Mouse (Mus musculus): Measurements from ENCODE around the gene Mpzl2. TPM values are rescaled to one million over a fixed set of nuclear protein-coding genes. Genes with fewer than 3 reads are reported as not detected.
A peak's percentile ranks its signal among the peaks of the same experiment; 100 is the strongest.

Gene Mpzl2
- under 1 TPM; 0.23 to 0.25 TPM for total RNA-seq (2021)
- long read RNA-seq, experiment 1: 0 reads
- long read RNA-seq, experiment 2, partial matches to known transcripts: 0 of 1 reads
- long read RNA-seq, experiment 2, other reads (novel, unspliced or antisense): 1 of 1 reads

DNA sequence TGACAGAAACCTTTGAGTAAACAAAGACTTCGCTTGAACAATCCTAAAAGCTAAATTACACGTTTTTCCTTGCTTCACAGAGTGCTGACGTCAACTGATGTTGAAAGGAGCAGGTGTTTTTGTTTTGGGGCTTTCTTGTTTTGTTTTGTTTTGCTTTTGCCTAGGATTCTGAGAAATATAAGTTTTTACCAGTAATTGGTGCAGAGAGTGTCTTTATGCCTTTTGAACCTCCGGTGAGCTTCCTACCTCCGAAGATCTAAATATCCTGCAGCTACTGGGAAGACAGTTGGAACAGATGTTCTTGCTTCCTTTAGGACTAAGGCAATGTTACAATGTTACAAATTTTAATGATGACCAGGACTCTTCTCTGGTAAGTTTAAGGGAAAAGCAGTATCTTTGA lies at the start of gene Mpzl2:
Gene Mpzl2 (plus strand): TSS at position 301 of the 400 bp plus-strand sequence.
- DNase-seq: no peak

DNA sequence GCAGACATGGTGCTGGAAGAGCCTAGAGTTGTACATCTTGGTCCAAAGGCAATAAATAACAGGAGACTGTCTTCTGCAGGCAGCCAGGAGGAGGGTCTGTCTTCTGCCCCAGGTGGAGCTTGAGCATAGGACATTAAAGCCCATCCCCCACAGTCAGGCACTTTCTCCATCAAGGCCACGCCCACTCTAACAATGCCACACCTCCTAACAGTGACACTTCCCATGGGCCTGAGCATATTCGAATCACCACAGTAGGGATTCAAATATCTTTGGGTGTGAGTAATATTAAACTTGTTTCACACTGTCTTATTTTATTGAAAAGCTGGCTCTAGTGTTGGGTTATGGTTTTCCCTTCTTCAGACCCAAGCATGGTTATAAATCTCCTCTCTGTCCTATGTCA lies 47.8 kb upstream of the Mpzl2 start:
- no peak for DNase-seq

DNA sequence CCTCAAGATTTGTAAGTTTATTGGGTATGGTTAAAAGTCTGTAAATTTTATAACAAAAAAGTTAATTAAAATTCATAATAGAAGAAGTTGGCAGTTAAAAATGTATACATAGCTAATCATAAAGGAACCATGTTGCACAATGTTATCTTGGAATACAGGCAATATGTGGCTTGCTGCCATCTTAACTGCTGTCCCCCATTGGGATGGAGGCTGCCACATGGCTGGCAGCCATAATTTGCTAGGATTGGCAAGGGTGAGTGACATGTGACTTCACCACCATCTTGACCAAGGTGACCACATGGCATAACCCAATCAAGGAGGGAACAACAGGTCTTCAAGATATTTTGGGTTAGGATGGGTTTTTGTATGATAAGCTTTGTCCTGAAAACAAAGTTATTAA lies 47.3 kb upstream of the Mpzl2 start:
- no peak for DNase-seq

DNA sequence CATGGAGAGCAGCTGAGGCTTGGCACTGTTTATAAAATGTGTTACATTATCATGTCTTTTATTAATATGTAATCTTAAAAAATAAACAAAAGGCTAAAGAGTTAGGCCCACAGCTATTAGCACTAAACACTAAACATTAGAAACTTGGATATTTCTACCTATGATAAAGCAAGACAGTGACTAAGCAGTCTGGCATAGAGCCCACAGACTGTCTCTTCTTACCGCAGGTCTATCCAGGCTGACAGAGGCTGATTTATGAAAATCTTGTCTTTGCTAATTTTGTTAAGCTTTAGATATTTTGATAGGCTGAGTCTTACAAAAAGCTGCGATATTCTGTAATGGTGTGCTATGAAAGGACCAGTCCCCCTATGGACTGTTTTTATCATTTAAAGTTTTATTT lies 46.3 kb upstream of the Mpzl2 start:
- no peak for DNase-seq

DNA sequence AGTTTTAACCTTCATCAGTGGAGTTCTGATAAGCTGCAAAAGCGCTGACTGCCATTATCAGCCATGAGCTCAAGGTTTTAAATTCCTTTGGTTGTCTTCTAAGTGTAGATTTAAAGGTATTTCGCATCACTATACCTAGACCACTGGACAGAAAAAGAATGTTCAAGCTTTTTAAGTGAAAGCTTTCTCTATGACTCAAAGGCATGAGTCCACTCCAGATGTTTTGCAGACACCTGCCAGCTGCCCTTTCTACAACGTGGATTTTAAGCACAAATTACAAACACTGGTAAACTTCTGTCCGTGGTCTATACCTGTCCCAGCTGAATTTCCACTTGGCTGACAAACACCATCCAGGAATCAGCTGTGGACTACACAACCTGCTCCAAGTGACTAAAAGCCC lies 44.6 kb upstream of the Mpzl2 start:
- DNase-seq: no peak

DNA sequence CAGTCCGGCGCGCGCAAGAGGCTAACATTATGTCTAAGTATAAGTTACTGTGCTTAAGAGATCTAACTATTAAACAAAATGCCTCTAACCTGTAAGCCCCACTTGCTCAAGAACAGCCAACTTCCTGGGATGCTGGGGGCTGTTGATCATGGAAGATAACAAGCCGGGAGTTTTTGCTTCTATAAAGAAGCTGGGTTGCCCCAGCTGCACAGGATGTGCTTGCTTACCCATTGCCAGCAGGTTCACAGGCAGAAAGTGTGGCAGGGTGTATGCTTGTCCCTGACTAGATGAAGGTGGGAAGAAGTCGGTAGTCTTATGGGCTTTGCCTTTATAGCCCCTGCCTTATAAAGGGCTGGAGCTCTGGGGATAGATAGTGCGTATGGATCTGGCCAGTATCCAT lies 43.0 kb upstream of the Mpzl2 start:
- no peak for DNase-seq

DNA sequence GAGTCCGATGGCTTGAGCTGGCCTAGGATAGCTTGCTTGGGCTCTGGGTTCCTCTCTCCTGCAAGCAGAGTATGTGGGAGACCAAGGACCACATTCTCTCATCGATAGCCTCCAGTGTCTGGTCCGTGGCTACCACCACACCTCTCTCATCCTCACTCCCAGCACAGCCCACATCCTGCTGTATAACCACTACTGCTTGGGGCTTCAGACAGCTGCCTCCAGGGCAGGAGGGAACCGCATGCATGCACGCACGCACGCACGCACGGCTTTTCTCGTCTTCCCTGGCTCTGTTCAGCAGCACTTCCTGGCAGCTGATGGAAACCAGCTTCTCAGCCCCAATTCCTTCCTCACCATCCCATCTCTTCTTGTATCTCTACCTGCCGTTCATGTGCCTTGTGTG lies 41.5 kb upstream of the Mpzl2 start:
- DNase-seq: no peak

DNA sequence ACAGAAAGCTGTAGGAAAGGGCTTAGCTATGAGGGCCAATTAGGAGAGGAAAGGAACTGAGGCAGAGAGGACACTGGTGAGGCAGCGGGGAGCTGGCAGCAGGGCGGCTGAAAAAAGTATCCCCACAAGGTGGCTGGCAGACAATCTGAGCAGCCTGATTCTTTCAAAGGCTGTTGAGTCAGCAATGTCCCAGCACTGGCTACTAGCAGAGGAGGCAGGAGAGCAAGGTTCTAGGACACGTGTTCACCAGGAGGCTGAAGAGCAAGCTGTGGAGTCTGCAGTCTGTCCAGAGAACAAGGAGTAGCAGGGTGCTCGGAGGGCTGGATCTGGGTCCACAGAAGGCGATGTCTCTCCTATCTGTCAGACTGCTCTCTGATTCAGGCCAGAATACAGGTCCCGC lies 40.4 kb upstream of the Mpzl2 start:
- no peak for DNase-seq

DNA sequence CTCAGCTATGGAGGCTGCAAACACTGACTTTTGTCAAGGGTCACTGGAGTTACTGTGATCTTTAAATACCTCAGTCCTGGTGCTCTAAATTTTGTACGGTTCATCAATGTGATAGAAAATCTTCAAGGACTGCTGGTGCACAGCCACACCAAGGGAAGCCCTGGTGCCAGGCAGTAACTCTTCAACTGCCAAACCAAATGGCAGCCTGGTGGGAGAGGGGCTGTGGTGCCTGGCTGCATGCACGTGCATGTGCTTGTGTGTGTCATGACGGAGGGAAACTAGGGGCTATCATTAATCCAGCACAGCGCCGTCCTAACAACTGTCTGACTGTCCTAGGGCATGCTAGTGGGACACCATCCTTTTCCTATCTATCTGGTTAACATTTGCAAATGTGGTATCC lies 39.8 kb upstream of the Mpzl2 start:
- DNase-seq: no peak

DNA sequence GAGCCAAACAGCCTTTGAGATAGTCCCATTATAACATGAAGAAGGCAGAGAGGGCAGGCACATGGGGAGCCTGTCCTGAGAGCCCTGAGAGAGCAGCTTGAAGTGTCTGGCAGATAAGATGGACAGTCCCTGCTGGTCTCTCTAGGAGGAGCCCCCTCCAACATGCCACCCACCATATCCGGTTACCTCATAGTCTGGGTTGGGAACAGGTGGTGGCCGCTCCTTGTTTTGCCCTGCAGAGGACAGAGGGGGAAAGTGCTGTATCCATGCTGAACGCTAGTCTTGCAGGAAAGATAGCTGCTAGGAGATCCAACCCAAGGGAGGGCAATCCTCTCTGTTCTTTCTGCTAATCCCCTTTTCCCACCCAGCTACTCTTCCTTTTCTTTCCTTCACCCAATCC lies 39.4 kb upstream of the Mpzl2 start:
- no peak for DNase-seq

DNA sequence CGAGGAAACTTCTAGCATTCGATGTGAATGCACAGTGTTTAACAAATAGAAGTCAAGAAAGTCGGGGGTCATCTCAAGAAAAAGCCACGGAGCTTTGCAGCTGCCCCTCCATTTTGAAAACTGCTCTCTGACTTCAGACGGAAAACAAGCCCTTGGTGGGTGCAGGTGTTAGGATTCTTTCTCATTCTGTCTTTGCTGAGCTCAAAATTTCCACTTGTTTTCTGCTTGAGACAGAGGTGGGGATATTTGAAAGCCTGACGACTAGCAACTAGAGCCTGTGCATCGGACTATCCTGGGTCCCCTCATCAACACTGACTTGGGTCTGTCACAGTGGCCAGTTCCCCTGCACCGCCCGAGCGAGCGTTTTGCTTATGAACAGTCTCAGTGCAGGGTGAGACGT lies 32.2 kb upstream of the Mpzl2 start:
- DNase-seq: no peak

DNA sequence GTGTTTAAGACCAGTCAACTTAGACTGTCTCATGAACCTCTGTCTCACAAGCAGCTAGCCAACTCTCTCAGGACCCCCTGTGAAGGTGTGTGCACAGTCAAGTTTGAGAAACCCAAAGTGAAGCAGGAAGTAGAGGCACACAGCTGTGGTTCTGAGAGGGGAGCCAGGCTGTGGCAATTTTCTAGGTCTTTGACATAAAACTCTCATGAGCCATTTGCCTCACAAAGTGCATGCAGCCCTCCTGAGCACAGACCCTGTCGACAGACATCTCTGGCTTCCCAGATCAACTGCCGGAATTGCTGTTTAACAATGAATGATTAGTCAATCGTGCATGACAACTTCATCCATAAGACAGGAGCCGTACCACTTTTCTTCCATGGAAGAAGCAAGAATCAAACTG lies 31.3 kb upstream of the Mpzl2 start:
- DNase-seq: no peak

DNA sequence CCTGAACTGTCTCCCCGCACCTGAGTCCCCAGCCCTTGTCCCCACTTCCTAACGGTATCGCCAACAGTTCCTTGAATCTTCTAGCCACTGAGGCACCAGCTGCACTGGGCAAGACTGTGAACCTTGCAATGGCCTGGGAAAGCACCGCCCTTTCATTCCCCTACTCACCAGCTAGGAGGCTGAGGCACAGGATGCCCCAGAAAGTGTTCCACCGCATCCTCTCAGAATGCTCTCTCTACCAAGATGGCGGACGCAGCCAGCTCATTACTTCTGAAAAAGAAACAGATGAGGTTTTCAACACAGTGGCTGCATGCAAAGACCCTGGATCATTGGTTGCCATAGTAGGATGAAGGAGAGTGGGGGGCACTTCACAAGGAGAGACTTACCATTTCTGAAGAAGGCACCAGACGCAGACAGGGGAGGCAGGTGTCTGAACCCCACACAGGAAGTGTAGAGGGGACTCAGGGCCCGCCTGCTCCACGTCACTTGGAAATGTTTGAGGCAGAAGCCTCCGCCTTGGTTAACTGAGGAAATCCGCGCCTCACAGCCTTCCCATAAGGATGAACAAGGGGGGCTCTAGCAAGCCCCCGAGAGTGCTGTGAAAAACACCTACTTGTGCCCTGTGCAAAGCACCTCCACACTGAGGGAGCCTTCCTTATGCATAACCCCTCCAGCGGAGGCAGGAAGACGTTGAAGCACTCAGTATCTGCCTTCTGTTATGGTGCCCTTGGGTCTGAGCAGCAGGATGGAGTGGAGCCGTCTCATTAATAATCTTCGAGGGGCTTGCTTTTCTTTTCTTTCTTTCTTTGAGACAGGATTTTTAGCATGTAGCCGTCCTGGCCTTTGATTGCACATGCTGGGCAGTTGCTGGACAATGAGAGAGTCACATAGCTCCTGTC lies 30.2 kb upstream of the Mpzl2 start, which contains the start of gene Cd3e:
Gene Cd3e (minus strand): TSS at position 448 of the 899 bp plus-strand sequence.
- DNase-seq: no peak

DNA sequence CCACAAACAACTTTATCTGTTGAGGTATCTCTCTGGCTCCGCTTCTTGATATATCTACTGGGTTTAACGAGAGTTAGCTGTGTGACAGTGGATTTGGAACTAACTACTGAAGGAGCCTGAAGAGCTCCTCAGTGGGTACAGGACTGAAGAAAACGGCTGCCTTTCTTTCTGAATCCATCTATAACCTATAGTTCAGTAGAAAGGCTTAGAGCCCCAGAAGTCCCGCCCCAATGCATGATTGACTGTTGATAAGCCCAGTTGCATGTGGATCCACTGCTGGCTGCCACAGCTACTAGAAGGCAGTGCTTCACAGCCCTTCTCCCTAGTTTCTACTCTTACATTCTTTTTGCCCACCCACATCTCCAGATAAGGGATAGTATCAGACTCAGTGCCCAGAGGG lies 29.1 kb upstream of the Mpzl2 start:
- no peak for DNase-seq

DNA sequence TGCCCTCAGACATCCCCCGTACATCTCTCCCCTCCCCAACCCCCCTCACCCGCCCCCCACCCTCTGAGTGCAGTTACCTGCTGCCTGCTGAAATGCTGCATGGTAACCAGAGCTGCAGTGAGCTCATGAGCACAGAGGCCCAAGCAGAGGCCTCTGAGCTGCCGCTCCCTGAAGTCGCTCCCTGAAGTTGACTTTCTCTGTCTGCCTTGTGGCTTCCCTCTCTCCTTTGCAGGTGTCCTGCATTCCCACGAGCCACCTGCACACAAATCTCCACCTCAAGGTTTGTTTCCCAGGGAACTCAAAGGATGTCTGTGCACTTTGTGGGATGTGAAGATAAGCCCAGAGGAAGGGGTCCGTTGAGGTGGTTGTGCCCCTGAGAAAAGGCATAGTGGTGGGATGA lies 28.3 kb upstream of the Mpzl2 start:
- DNase-seq: no peak

DNA sequence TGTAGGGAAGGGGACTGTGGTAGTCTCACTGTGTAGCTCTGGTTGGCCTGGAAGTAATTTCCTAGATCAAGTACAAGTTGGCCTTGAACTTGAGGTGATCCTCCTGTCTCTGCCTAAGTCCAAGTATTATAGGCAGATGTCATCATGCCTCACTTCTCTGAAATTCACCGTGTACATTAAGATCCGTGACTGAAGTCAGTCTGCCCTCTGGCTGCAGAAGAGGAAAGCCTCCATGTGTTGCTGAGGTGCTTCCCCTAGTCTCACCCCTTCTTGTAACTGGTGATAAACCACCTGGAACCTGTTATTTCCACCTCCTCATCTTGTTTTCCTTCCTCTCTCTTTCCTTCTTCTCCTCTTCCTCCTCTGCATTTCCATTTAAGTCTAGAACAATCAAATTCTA lies 24.7 kb upstream of the Mpzl2 start:
- DNase-seq: no peak

DNA sequence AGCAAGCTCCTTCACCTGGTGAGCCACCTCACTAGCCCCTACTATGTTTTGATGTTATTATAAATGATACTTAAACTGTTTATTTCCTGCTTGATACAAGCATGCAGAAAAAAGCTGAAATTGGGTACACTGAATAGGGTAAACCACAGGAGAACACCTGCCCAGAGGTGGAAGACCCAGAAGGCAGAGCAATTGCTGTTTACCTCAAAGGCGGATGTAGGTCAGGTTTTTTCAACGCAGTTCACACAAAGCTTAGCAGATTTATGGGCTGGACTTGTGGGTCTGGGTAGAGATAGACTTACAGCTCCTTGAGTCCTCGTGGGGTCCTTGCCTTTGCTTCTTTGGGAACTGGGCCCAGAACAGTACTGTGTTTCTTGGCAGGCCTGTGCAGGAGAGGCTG lies 23.8 kb upstream of the Mpzl2 start:
- no peak for DNase-seq

DNA sequence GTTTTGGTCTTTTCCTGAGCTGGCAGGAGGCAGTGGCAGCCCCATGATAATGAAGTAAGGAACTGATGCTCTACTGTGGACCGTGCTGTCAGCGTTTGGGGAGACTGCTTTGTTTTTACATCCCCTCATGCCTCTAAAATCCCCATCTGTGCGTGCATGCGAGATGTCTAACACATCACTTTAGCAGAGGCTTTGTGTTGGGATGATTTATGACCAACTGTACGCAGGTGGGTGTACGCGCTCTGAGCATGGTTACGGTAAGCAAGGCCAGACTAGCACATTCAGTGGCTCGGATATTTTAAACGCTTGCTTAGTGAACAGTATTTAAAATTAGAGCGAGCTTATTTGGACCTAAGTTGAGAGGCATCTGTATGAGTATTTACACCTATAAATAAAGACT lies 21.6 kb upstream of the Mpzl2 start:
- DNase-seq: no peak

DNA sequence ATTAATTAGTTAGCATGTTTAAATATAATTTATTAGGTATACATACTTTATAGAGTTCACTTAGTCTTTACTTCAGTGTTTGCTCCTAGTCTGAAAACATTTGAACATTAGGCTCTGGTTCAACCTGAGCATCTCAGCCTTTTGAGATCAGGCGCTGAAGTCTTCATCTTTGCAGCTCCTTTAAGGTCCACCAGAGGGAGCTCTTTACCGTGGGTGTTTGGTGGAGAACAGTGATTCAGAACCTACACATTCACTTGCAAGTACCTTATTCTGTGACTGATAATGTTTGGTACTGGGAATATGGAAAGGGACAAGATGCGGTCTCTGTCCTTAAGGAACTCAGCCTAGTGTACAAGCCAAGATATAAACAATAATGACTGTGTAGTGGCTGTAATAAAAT lies 16.8 kb upstream of the Mpzl2 start:
- DNase-seq: peak; percentile 24

DNA sequence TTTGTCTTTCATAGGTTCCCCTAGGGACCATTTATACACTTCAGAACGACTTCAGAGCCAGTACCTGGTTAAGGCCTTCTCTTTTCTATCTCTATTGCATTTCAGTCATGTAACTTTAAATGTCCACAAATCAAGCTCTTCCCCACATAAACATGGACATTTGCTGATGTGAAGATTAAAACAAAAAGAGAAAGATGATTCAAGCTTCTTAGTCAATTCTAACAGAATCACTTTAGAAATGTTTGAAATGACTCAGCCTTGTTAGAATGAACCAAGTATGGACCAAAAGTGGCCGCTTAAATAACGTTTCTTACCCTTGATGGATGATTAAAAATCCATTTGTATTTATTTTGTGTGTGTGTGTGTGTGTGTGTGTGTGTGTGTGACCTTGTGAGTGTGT lies 16.0 kb upstream of the Mpzl2 start:
- DNase-seq: no peak

DNA sequence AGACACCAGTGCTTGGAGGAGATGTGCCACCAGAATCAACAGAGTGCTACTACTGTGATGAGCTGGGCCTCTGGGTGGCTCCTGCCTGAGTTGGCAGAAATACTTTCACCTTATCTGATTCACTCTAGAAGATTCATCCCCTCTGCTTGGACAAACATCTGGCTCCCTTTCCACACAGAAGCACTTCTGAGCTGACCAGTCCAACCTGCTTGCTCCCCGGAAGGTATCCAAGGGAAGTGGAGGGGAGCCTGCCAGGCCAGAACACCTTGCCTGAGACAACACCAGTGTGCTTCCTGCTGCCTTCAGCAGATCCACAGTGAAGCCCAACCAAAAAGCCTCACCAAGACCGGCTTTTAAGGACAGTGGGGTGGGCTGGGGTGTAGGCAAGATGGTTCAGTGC lies 15.4 kb upstream of the Mpzl2 start:
- no peak for DNase-seq

DNA sequence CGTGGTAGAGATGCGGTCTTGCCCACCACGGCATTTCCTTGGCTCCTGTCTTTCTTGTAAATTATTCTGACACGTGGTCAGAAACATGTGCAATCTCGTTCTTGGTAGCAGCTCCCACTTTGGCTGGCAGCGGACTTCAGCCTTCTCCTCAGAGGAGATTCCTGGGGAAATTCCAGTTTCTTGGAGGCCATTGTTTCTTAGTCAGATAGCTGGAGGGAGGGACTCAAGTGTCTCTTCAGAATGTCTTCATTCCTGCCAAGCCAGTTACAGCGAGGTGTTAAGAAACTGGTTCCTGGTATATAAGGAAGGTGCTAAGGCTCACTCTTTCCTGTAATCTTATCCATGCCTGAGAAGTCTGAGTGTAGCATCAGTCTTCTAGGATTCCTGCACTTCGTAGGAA lies 12.2 kb upstream of the Mpzl2 start:
- no peak for DNase-seq

DNA sequence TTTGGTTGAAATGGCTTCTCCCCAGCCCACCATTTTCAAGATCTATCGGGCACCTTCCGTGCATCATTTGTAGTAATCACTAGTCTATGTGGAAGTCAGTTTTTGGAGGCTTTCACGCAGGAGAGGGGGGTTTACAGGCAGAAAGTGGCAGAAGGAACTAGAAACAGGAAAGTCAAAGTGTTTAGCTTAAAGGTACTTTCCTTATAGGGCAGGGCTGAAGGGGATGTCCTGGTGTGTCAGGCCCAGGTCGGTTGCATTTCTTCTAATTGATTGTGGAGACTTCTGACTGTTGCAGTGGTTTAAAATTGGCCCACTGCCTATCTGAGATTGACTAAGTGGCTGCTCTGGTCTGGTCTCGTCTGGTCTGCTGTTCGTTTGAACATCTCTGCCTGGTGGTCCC lies 9.3 kb upstream of the Mpzl2 start:
- no peak for DNase-seq

DNA sequence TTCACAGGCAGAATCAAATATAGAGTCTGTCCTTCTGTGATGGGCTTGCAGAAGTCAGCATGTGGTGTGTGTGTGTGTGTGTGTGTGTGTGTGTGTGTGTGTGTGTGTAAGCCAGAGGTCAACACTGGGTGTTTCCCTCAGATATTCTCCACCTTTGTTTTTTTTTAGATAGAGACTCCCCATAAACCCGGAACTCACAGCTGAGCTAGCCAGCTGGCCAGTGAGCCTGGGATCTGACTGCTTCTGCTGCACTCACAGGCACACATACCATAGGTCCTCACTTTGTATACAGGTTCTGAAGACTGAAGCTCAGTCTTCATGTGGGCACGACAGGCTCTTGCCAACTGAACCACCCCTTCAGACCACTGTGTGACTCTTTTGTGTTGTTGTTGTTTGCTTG lies 7.3 kb upstream of the Mpzl2 start:
- no peak for DNase-seq

Measured in gastrocnemius, postnatal 10 days (tissue).